Mouse (Mus musculus): ENCODE measurements around the gene Bbx.

The Bbx gene

DNA sequence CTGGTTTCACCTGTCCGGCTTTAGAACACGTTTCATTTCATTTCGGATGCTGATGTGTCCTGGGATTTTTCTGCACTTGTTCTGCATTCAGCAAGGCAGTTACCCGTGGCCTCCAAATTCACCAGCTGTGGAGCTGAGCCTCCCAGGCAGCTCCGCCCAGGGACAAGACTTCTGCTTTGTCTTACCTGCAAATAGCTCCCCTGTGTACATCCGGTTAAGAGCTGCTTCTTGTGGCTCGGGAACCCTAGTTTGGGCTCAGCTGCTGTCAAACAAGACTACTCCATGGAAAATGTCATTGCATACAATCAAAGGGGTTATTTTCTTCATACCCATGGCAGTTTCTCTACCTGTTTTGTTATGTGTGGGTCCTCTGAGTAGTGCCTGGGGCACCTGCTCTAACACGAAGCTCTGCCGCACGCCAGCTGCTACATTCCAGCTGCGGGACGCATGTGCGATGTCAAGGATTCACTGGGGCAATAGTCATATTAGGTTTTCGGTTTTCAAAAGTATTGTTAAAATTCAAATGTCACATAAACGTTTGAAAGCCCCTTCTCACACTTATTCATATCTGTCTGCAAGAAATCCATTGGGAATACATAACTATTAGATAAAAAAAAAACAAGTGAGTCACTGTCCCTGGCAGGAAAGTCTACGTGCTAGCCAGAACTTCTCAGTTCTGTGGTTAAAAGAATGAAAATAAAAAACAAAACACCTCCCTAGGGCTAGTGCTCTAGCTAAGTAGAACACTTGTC lies 264.8 kb downstream of the Bbx start:
- DNase-seq (ENCODE audit: low spot score in 2 of 2), result no peak

DNA sequence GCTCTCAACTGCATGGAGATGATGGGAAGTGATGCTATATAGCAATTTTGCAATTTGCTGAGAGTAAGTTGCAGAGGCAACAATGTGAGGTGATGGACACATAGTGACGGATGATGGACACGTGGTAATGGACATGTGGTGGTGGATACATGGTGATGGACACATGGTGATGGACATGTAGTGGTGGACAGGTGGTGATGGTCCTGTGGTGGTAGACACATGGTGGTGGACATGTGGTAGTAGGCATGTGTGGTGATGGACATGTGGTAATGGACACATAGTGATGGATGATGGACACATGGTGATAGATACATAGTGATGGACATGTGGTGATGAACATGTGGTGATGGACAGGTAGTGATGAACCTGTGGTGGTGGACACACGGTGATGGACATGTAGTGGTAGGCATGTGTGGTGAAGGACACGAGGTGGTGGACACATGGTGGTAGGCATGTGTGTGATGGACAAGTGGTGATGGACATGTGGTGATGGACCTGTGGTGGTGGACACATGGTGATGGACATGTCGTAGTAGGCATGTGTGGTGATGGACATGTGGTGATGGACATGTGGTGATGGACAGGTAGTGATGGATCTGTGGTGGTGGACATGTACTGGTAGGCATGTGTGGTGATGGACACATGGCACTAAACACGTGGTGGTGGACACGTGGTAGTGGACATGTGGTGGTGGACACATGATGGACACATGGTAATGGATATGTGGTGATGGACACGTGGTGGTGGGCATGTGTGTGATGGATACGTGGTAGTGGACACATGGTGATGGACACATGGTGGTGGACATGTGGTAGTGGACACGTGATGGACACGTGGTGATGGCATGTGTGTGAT lies 271.5 kb downstream of the Bbx start:
- no peak for DNase-seq (ENCODE audit: low spot score in 2 of 2)

DNA sequence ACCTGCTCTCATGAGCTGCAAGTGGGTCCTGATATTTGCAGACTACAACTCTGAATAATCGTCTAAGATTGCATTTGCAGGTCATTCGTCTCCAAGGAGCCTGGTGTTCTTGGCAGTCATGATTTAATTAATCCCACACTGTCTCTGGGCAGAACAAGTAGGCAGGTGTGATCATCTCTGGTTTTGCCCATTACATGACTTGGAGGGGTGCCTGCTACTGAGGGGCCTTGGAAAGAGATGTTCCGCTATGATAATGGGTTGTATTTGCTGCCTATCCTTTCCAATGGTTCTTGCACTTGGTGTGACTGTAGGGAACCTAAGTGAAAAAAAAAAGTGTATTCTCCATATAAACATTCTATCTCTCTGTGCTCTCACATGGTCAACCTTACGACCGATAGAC lies 273.6 kb downstream of the Bbx start:
- DNase-seq (ENCODE audit: low spot score in 2 of 2), result no peak

DNA sequence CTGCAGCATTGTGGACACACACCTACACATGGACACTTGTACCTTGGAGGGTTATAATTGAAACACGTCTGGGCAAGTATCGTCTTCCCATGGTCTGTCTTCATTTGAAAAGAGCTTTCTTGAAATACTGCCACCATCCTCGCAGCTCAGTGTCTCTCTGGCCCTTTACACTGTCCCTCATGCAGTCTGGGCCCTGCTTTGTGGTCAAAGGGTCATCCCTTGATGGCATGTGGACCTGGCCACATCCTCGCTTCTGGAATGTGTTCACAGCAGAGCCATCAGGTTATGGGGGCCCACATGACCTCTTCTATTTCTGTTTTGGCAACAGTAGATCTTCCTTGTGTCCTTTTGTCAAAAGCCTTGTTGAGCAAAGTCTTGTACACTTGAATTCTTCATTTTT lies 282.6 kb downstream of the Bbx start:
- no peak for DNase-seq (ENCODE audit: low spot score in 2 of 2)

DNA sequence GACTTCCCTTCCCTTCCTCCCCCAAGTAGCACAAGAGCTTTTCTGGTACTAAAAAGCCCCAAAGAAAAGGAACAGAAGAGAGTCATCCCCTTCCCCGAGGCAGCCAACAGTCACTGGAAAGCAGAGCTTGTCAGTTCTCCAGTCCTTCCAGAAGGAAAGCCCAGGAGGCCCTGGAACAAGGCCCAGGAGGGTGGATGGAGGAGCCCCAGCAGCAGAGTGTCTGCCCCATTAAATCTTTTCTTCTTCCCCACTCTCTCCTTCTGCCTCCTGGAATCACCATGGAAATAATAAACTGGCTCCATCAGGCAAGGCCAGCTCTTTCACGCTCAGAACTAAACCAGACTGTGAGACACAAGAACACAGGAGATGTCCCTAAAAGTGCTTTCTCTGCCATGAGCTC lies 284.3 kb downstream of the Bbx start:
- DNase-seq (ENCODE audit: low spot score in 2 of 2), result peak in 1 of 2 experiments; percentile 68
